Mouse (Mus musculus) thymus, adult 2 months (tissue): ENCODE measurements around the gene Nfkbid.

Experiments used
- CTCF ChIP-seq: fragments of 200-500 bp; IDR thresholded peaks from 2 replicates; pipeline ENCODE4 v1.5.1; 2012; ENCODE audit warnings: mild to moderate bottlenecking, control low read depth, low read length, moderate library complexity, borderline replicate concordance; ENCODE audit not compliant: control insufficient read depth, poor library complexity, insufficient read depth; ENCODE audit errors: extremely low read depth
- POLR2A ChIP-seq: fragments of 200-500 bp; IDR thresholded peaks from 2 replicates; pipeline ENCODE4 v1.6.1; 2012; ENCODE audit warnings: mild to moderate bottlenecking, low read length, control low read depth, moderate library complexity; ENCODE audit not compliant: control insufficient read depth, poor library complexity, insufficient read depth; ENCODE audit errors: extremely low read depth

DNA sequence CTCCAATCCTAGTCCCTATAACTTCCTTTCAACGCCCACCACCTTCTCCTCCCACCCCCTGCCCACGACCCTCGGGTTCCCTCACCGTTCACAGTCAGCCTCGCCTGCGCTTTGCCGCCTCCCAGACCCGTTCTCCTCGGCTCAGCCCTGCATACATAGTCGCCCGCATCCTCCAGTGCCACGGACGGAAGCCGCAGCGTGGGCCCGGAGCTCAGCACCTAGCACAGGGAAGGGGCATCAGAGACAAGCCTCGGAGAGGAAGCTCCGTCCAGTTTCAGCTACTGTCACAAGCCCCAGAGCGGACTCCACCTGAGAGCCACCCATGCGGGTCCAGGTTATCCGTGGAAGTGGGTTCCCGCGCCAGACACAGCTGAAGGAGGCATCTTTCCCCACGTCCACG, 31.8 kb downstream of the Nfkbid start:
- TF ChIP-seq CTCF (no peak), POLR2A (no peak)
